Mouse (Mus musculus): Measurements from ENCODE around the gene Larp1. TPM values are rescaled to one million over a fixed set of nuclear protein-coding genes. Genes with fewer than 3 reads are reported as not detected.

Larp1 gene
- polyA plus RNA-seq, 1 experiment from 2014 or later = 18.2 TPM

DNA sequence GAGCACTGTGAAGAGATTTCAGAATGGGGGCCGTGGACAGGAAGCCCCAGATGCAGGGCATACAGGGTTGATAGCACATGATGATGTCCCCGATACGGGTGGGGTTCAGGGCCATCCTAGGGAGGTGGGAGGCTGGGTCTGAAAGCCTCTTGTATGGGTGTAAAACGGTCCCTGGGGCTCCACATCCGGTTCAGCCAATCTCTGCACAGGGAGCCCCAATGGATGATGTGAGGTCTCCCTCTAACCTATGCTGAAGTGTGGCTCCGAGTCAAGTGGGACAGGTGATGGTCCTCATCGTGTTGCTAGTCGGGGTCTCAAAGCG is 35.0 kb upstream of the Larp1 start:
- no peak for DNase-seq (ENCODE audit: low spot score)
- Histone ChIP-seq H3K9me3 (ENCODE audit: control insufficient read depth, low read length) (no peaks in the 10 kb centered on the region), H3K27ac (ENCODE audit: low read depth, low read length) (no peak overlapping the region), H3K4me3 (ENCODE audit: low read depth, low read length) (no peak overlapping the region), H3K9ac (ENCODE audit: low read depth, low read length) (no peak overlapping the region), H3K36me3 (ENCODE audit: control insufficient read depth, insufficient read depth, low read length) (no peaks in the 10 kb centered on the region), H3K4me1 (replicated peaks; ENCODE audit: control insufficient read depth, insufficient read depth, low read length) (no peaks in the 10 kb centered on the region), H3K27me3 (ENCODE audit: control insufficient read depth, insufficient read depth, low read length) (no peaks in the 10 kb centered on the region), H3K4me2 (replicated peaks; ENCODE audit: low read depth, low read length) (no peak overlapping the region)
- no peak for ATAC-seq (ENCODE audit: low FRiP score)
- 68% methylated on average over 9 of the region's 9 CpGs for WGBS

DNA sequence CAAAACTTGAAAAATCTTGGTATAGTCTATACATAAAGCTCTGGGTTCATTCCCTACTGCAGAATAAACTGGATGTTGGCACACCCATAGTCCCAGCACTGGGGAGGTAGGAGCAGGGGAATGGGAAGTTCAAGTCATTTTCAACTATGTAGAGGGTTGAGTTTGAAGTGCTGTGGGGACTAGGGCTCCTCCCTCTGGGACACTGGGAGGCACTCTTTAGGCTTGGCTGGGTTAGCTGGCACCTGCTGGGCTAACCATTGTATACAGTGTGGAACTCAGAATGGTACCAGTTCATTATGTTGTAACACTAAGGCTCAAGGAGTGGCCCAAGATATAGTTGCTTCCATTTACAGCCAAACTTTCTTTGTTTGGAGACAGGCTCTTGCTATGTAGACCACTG is 33.0 kb upstream of the Larp1 start:
- H3K36me3 ChIP-seq (ENCODE audit: control insufficient read depth, insufficient read depth, low read length) = no peaks in the 10 kb centered on the region
- DNase-seq (ENCODE audit: low spot score) = no peak
- H3K9ac ChIP-seq (ENCODE audit: low read depth, low read length) = no peak overlapping the region
- ATAC-seq (ENCODE audit: low FRiP score) = no peak
- no peaks in the 10 kb centered on the region for H3K9me3 ChIP-seq (ENCODE audit: control insufficient read depth, low read length)
- no peaks in the 10 kb centered on the region for H3K27me3 ChIP-seq (ENCODE audit: control insufficient read depth, insufficient read depth, low read length)
- H3K4me1 ChIP-seq (replicated peaks; ENCODE audit: control insufficient read depth, insufficient read depth, low read length) = no peaks in the 10 kb centered on the region
- no peak overlapping the region for H3K4me3 ChIP-seq (ENCODE audit: low read depth, low read length)
- no peak overlapping the region for H3K27ac ChIP-seq (ENCODE audit: low read depth, low read length)
- no peak overlapping the region for H3K4me2 ChIP-seq (replicated peaks; ENCODE audit: low read depth, low read length)

DNA sequence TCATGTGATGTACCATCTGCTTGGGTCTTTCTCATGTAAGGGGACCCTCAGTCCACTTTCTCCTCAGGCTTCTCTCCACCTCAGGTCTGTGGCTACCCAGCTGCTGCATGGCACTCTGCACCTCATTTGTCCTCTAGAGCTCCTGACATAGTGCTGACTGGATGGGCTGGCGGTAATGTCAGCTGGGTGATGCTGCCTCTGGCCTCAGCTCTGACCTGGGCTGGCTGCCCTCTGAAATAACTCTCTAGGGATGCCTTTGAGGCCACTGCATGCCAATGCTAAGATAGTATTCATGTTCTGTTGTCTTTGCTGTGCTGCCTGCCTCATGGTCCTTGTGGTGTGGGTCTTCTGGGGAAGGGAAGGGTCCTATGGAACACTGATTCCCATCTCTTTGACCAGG is 31.2 kb upstream of the Larp1 start:
- H3K4me2 ChIP-seq (replicated peaks; ENCODE audit: low read depth, low read length) = no peak overlapping the region
- WGBS = 84% methylated on average over 1 of the region's 1 CpGs

DNA sequence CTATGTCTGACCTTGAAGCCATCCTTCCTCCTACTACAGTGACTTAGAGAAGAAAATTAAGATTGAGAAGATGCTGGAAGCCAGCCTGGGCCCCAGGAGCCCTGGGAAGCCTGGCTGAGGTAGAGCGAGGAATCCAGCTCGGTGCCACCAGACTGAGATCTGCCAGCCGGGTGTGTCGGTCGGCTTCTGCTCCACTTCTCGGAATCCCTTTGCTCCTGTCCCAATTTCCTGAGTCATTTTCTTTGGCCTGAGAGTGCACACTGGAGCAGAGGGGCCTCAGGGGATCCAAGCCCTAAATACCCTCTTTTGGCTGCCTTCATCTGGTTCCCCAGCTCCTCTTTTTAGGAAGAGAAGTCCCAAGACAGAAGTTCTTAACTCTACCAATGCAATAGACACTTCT is 29.2 kb upstream of the Larp1 start:
- no peak for DNase-seq (ENCODE audit: low spot score)
- no peaks in the 10 kb centered on the region for H3K36me3 ChIP-seq (ENCODE audit: control insufficient read depth, insufficient read depth, low read length)
- 91% methylated on average over 6 of the region's 6 CpGs for WGBS
- no peak overlapping the region for H3K4me3 ChIP-seq (ENCODE audit: low read depth, low read length)
- H3K4me1 ChIP-seq (replicated peaks; ENCODE audit: control insufficient read depth, insufficient read depth, low read length) = no peaks in the 10 kb centered on the region
- no peaks in the 10 kb centered on the region for H3K27me3 ChIP-seq (ENCODE audit: control insufficient read depth, insufficient read depth, low read length)
- no peak overlapping the region for H3K4me2 ChIP-seq (replicated peaks; ENCODE audit: low read depth, low read length)
- no peak overlapping the region for H3K27ac ChIP-seq (ENCODE audit: low read depth, low read length)
- no peak for ATAC-seq (ENCODE audit: low FRiP score)
- H3K9me3 ChIP-seq (ENCODE audit: control insufficient read depth, low read length) = no peaks in the 10 kb centered on the region
- H3K9ac ChIP-seq (ENCODE audit: low read depth, low read length) = no peak overlapping the region

More for the DNA sequence above, 31.2 kb upstream of the Larp1 start:
- Histone ChIP-seq H3K27ac (ENCODE audit: low read depth, low read length) (no peak overlapping the region), H3K9me3 (ENCODE audit: control insufficient read depth, low read length) (no peaks in the 10 kb centered on the region), H3K27me3 (ENCODE audit: control insufficient read depth, insufficient read depth, low read length) (no peaks in the 10 kb centered on the region), H3K4me3 (ENCODE audit: low read depth, low read length) (no peak overlapping the region), H3K36me3 (ENCODE audit: control insufficient read depth, insufficient read depth, low read length) (no peaks in the 10 kb centered on the region), H3K9ac (ENCODE audit: low read depth, low read length) (no peak overlapping the region), H3K4me1 (replicated peaks; ENCODE audit: control insufficient read depth, insufficient read depth, low read length) (no peaks in the 10 kb centered on the region)
- DNase-seq (ENCODE audit: low spot score) (no peak), ATAC-seq (ENCODE audit: low FRiP score) (no peak)

GRCm38 (mm10) chr11:57981083-57981809 is 27.6 kb upstream of the Larp1 start:
- Histone ChIP-seq H3K4me1 (replicated peaks; ENCODE audit: control insufficient read depth, insufficient read depth, low read length) (no peaks in the 10 kb centered on the region), H3K9ac (ENCODE audit: low read depth, low read length) (no peak overlapping the region), H3K9me3 (ENCODE audit: control insufficient read depth, low read length) (no peaks in the 10 kb centered on the region), H3K27ac (ENCODE audit: low read depth, low read length) (no peak overlapping the region), H3K36me3 (ENCODE audit: control insufficient read depth, insufficient read depth, low read length) (no peaks in the 10 kb centered on the region), H3K27me3 (ENCODE audit: control insufficient read depth, insufficient read depth, low read length) (no peaks in the 10 kb centered on the region), H3K4me2 (replicated peaks; ENCODE audit: low read depth, low read length) (no peak overlapping the region), H3K4me3 (ENCODE audit: low read depth, low read length) (no peak overlapping the region)
- ATAC-seq (ENCODE audit: low FRiP score) (no peak), DNase-seq (ENCODE audit: low spot score) (no peak)
- 79% methylated on average over 12 of the region's 12 CpGs for WGBS

- DNase-seq (ENCODE audit: low spot score) = no peak
- H3K4me3 ChIP-seq (ENCODE audit: low read depth, low read length) = no peak overlapping the region
- ATAC-seq (ENCODE audit: low FRiP score) = no peak
- 57% methylated on average over 16 of the region's 16 CpGs for WGBS
- H3K27ac ChIP-seq (ENCODE audit: low read depth, low read length) = no peak overlapping the region
- H3K36me3 ChIP-seq (ENCODE audit: control insufficient read depth, insufficient read depth, low read length) = no peaks in the 10 kb centered on the region
- H3K4me2 ChIP-seq (replicated peaks; ENCODE audit: low read depth, low read length) = no peak overlapping the region
- no peaks in the 10 kb centered on the region for H3K9me3 ChIP-seq (ENCODE audit: control insufficient read depth, low read length)
- H3K9ac ChIP-seq (ENCODE audit: low read depth, low read length) = no peak overlapping the region
- H3K4me1 ChIP-seq (replicated peaks; ENCODE audit: control insufficient read depth, insufficient read depth, low read length) = no peaks in the 10 kb centered on the region
- no peaks in the 10 kb centered on the region for H3K27me3 ChIP-seq (ENCODE audit: control insufficient read depth, insufficient read depth, low read length)
Measured at GRCm38 (mm10) chr11:57983480-57984342, 25.2 kb upstream of the Larp1 start.

DNA sequence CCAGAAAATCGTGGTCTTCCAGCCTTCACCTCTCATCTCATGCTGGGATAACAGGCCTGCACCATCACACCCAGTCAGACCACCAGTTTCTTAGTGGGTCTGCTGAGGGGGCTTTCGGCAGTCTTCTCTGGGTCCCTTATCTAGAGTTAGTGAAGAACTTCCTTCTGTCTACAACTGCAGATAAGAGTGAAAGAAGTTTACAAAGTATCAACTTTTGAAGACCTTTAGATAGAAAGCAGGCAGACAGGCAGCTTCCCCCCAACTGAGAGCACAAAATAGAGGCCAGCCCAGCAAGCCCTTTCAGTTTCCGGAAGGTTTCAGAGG is 24.6 kb upstream of the Larp1 start:
- Histone ChIP-seq H3K4me3 (ENCODE audit: low read depth, low read length) (no peak overlapping the region), H3K36me3 (ENCODE audit: control insufficient read depth, insufficient read depth, low read length) (no peaks in the 10 kb centered on the region), H3K27me3 (ENCODE audit: control insufficient read depth, insufficient read depth, low read length) (no peaks in the 10 kb centered on the region), H3K9me3 (ENCODE audit: control insufficient read depth, low read length) (no peaks in the 10 kb centered on the region), H3K9ac (ENCODE audit: low read depth, low read length) (no peak overlapping the region), H3K27ac (ENCODE audit: low read depth, low read length) (no peak overlapping the region), H3K4me1 (replicated peaks; ENCODE audit: control insufficient read depth, insufficient read depth, low read length) (no peaks in the 10 kb centered on the region), H3K4me2 (replicated peaks; ENCODE audit: low read depth, low read length) (no peak overlapping the region)
- no peak for ATAC-seq (ENCODE audit: low FRiP score)
- DNase-seq (ENCODE audit: low spot score) = no peak
- WGBS = 49% methylated on average over 3 of the region's 3 CpGs

DNA sequence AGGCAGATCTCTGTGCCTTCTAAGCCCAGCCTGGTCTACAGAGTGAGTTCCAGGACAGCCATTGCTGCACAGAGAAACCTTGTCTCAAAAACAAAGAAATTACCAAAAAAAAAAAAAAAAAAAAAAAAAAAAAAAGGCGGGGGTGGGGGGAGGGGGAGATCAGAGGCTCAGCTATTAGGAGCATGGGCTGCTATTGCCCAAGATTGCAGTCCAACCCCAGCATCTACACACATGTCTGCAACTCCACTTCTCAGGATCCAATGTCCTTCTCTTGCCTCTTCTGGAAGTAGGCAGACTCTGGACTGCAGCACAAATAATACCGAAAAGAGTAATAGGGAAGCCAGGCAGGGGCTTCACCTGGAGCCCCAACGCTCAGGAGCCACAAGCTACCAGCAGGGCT is 23.4 kb upstream of the Larp1 start:
- Histone ChIP-seq H3K9ac (ENCODE audit: low read depth, low read length) (no peak overlapping the region), H3K27ac (ENCODE audit: low read depth, low read length) (no peak overlapping the region), H3K27me3 (ENCODE audit: control insufficient read depth, insufficient read depth, low read length) (no peaks in the 10 kb centered on the region), H3K4me3 (ENCODE audit: low read depth, low read length) (no peak overlapping the region), H3K9me3 (ENCODE audit: control insufficient read depth, low read length) (no peaks in the 10 kb centered on the region), H3K36me3 (ENCODE audit: control insufficient read depth, insufficient read depth, low read length) (no peaks in the 10 kb centered on the region), H3K4me1 (replicated peaks; ENCODE audit: control insufficient read depth, insufficient read depth, low read length) (no peaks in the 10 kb centered on the region), H3K4me2 (replicated peaks; ENCODE audit: low read depth, low read length) (no peak overlapping the region)
- DNase-seq (ENCODE audit: low spot score) = no peak
- no peak for ATAC-seq (ENCODE audit: low FRiP score)
- whole genome bisulfite sequencing = 93% methylated on average over 2 of the region's 3 CpGs

DNA sequence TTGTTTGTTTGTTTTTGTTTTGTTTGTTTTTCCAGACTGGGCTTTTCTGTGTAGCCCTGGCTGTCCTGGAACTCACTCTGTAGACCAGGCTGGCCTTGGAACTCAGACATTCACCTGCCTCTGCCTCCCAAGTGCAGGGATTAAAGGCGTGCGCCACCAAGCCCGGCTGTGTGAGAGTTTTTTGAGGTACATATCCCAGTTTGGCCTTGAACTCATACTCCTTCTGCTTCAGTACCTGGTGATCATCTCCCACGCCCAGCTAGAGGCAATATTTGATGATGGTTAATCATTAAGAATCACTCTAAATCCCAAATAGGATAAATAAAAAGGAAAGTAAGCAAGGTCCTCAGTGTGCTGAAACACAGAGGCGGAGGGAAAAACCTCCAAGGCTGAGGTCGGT is 22.8 kb upstream of the Larp1 start:
- ATAC-seq (ENCODE audit: low FRiP score) (no peak), DNase-seq (ENCODE audit: low spot score) (no peak)
- no peaks in the 10 kb centered on the region for H3K4me1 ChIP-seq (replicated peaks; ENCODE audit: control insufficient read depth, insufficient read depth, low read length)
- no peaks in the 10 kb centered on the region for H3K9me3 ChIP-seq (ENCODE audit: control insufficient read depth, low read length)
- no peaks in the 10 kb centered on the region for H3K36me3 ChIP-seq (ENCODE audit: control insufficient read depth, insufficient read depth, low read length)
- H3K27ac ChIP-seq (ENCODE audit: low read depth, low read length) = no peak overlapping the region
- H3K4me2 ChIP-seq (replicated peaks; ENCODE audit: low read depth, low read length) = no peak overlapping the region
- no peak overlapping the region for H3K9ac ChIP-seq (ENCODE audit: low read depth, low read length)
- H3K4me3 ChIP-seq (ENCODE audit: low read depth, low read length) = no peak overlapping the region
- no peaks in the 10 kb centered on the region for H3K27me3 ChIP-seq (ENCODE audit: control insufficient read depth, insufficient read depth, low read length)
- 90% methylated on average over 6 of the region's 6 CpGs for WGBS

Data from hindbrain, embryonic 11.5 days (tissue).